Comparison of ENCODE assay signal across 19 mouse cellular contexts in genomic region chr9:87086991-87087390, GRCm38 (mm10). TPM values are rescaled to one million over a fixed set of nuclear protein-coding genes. Genes with fewer than 3 reads are reported as not detected.
A peak's percentile ranks its signal among the peaks of the same experiment; 100 is the strongest.
DNase-seq lines count a peak whose midpoint lies in the region.
"Had no signal": no experiment of that assay in that cellular context is flagged by ENCODE, and none has a peak within 500 bp of the region (broad histone marks: within the 10 kb centered on the region; RNA-seq: fewer than 3 reads in every experiment).

No protein-coding gene starts in this region.

- DNase-seq in left cerebral cortex, postnatal 4 days = peak; percentile 27
- DNase-seq in left cerebral cortex, postnatal 36 days (ENCODE audit: low spot score in 2 of 2) = no peak
- DNase-seq in cerebellum, adult 18-20 months = peak; percentile 74 to 79
- peak; percentile 68 to 71 for DNase-seq in cerebellum, postnatal 10 days
- no peak for DNase-seq in right cerebral cortex, postnatal 25 days
- no peak for DNase-seq in kidney, postnatal 4 days
- DNase-seq in thymus, postnatal 25 days = no peak
- DNase-seq: adrenal gland, postnatal 14 days; gastrocnemius, postnatal 25 days; heart, adult 2 months; heart, postnatal 10 days; kidney, adult 18-20 months; kidney, postnatal 25 days; lung, embryonic 14.5 days; right cerebral cortex, adult 18-20 months; right cerebral cortex, postnatal 4 days had no signal

- intact Hi-C loops in left cerebral cortex, postnatal 4 days (cut with DNase I) = no loop called here
- intact Hi-C loops in left cerebral cortex, postnatal 36 days (cut with DNase I) = no loop called here

RNA-seq across cellular contexts. Expression of gene Mrap2, which starts 57.1 kb away (rescaled TPM):
- 1 to 10 TPM; 1.5 to 3.5 TPM for total RNA-seq in left cerebral cortex, postnatal 4 days (2021)
- total RNA-seq in left cerebral cortex, postnatal 36 days (2021) = 1 to 10 TPM; 4.1 to 4.3 TPM
- total RNA-seq: hematopoietic stem cell, adult 5-6 weeks; liver, adult 2 months; megakaryocyte progenitor cell, adult 5-6 weeks had no signal

Comparison
In these comparisons a context has a peak if more than half of its experiments do, and no peak if none do; other contexts are left out.
1. DNase-seq: peak in left cerebral cortex, postnatal 4 days (single experiment), cerebellum, adult 18-20 months (2 of 2) and cerebellum, postnatal 10 days (2 of 2); none in left cerebral cortex, postnatal 36 days (0 of 2), right cerebral cortex, postnatal 25 days (single experiment), kidney, postnatal 4 days (0 of 2) and thymus, postnatal 25 days (single experiment).